Mouse (Mus musculus): ENCODE measurements around the gene Tspan4. TPM values are rescaled to one million over a fixed set of nuclear protein-coding genes. Genes with fewer than 3 reads are reported as not detected.
A peak's percentile ranks its signal among the peaks of the same experiment; 100 is the strongest.

The Tspan4 gene
- polyA plus RNA-seq, 1 experiment from 2014 or later = 86.2 TPM

GRCm38 (mm10) chr7:141455610-141456314 is 19.3 kb upstream of the Tspan4 start:
- ATAC-seq (ENCODE audit: low read depth) (peak; percentile 7; the same call in 1 of the 2 replicates), DNase-seq (ENCODE audit: low spot score) (no peak)
- 2% methylated on average over 22 of the region's 23 CpGs for WGBS
- Histone ChIP-seq H3K27ac (replicated peaks; ENCODE audit: low read depth, low read length) (peak overlapping the region; percentile 31; the same call in 1 of the 2 replicates), H3K4me1 (ENCODE audit: control insufficient read depth, insufficient read depth, low read length) (0 out of 2 replicates have a peak, but pooled peaks cover 4% of the 10 kb centered on the region), H3K9me3 (ENCODE audit: control insufficient read depth, low read length) (no peaks in the 10 kb centered on the region), H3K4me3 (ENCODE audit: low read depth, low read length) (peak overlapping the region; percentile 63), H3K36me3 (ENCODE audit: control insufficient read depth, insufficient read depth, low read length) (peaks cover 17% of the 10 kb centered on the region), H3K4me2 (ENCODE audit: low read depth, low read length) (peak overlapping the region; percentile 96), H3K9ac (ENCODE audit: low read depth, low read length) (peak overlapping the region; percentile 70), H3K27me3 (replicated peaks; ENCODE audit: control insufficient read depth, insufficient read depth, low read length) (peaks cover 15% of the 10 kb centered on the region)

DNA sequence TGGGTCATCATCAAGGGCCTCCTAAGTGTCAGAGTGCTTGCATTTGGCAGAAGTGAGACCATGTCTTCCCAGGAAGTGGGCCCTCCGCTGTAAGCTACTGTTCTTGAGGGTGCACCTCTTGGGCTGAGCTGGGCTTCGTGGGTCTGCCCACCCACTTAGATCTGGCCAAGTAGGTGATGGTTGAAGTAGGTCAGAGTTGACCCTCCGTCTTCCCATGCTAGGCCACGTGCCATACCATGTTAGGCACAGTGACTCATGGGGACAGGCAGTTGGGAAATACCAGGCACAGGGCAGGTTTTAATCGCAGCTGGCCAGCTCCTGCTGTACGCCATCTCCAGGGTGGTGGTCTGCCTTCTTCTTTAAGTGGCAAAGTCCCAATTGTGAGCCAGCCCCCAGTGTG is 18.3 kb upstream of the Tspan4 start:
- Histone ChIP-seq H3K36me3 (ENCODE audit: control insufficient read depth, insufficient read depth, low read length) (peaks cover 7% of the 10 kb centered on the region), H3K27me3 (replicated peaks; ENCODE audit: control insufficient read depth, insufficient read depth, low read length) (peaks cover 25% of the 10 kb centered on the region), H3K27ac (replicated peaks; ENCODE audit: low read depth, low read length) (no peak overlapping the region), H3K4me1 (ENCODE audit: control insufficient read depth, insufficient read depth, low read length) (0 out of 2 replicates have a peak, but pooled peaks cover 4% of the 10 kb centered on the region), H3K9ac (ENCODE audit: low read depth, low read length) (no peak overlapping the region), H3K4me3 (ENCODE audit: low read depth, low read length) (no peak overlapping the region), H3K4me2 (ENCODE audit: low read depth, low read length) (peak overlapping the region; percentile 96; the same call in 1 of the 2 replicates), H3K9me3 (ENCODE audit: control insufficient read depth, low read length) (no peaks in the 10 kb centered on the region)
- DNase-seq (ENCODE audit: low spot score) (no peak), ATAC-seq (ENCODE audit: low read depth) (no peak)
- 88% methylated on average over 6 of the region's 6 CpGs for WGBS

GRCm38 (mm10) chr7:141457236-141457635 is 17.8 kb upstream of the Tspan4 start:
- DNase-seq (ENCODE audit: low spot score) (no peak), ATAC-seq (ENCODE audit: low read depth) (no peak)
- Histone ChIP-seq H3K9ac (ENCODE audit: low read depth, low read length) (no peak overlapping the region), H3K27ac (replicated peaks; ENCODE audit: low read depth, low read length) (no peak overlapping the region), H3K36me3 (ENCODE audit: control insufficient read depth, insufficient read depth, low read length) (peaks cover 2% of the 10 kb centered on the region; the same call in 1 of the 2 replicates), H3K27me3 (replicated peaks; ENCODE audit: control insufficient read depth, insufficient read depth, low read length) (peaks cover 30% of the 10 kb centered on the region), H3K4me1 (ENCODE audit: control insufficient read depth, insufficient read depth, low read length) (0 out of 2 replicates have a peak, but pooled peaks cover 8% of the 10 kb centered on the region), H3K4me3 (ENCODE audit: low read depth, low read length) (no peak overlapping the region), H3K9me3 (ENCODE audit: control insufficient read depth, low read length) (no peaks in the 10 kb centered on the region), H3K4me2 (ENCODE audit: low read depth, low read length) (no peak overlapping the region)
- 89% methylated on average over 14 of the region's 14 CpGs for WGBS

- Histone ChIP-seq H3K27me3 (replicated peaks; ENCODE audit: control insufficient read depth, insufficient read depth, low read length) (peaks cover 38% of the 10 kb centered on the region), H3K36me3 (ENCODE audit: control insufficient read depth, insufficient read depth, low read length) (no peaks in the 10 kb centered on the region), H3K4me3 (ENCODE audit: low read depth, low read length) (no peak overlapping the region), H3K27ac (replicated peaks; ENCODE audit: low read depth, low read length) (no peak overlapping the region), H3K4me1 (ENCODE audit: control insufficient read depth, insufficient read depth, low read length) (0 out of 2 replicates have a peak, but pooled peaks cover 8% of the 10 kb centered on the region), H3K9me3 (ENCODE audit: control insufficient read depth, low read length) (no peaks in the 10 kb centered on the region), H3K4me2 (ENCODE audit: low read depth, low read length) (no peak overlapping the region), H3K9ac (ENCODE audit: low read depth, low read length) (no peak overlapping the region)
- ATAC-seq (ENCODE audit: low read depth) (no peak), DNase-seq (ENCODE audit: low spot score) (no peak)
- 77% methylated on average over 15 of the region's 15 CpGs for WGBS
Observed at GRCm38 (mm10) chr7:141457986-141458660, 16.9 kb upstream of the Tspan4 start.

- WGBS = 89% methylated on average over 11 of the region's 11 CpGs
Observed at GRCm38 (mm10) chr7:141458661-141459060, 16.4 kb upstream of the Tspan4 start.

GRCm38 (mm10) chr7:141459301-141459711 is 15.7 kb upstream of the Tspan4 start:
- Histone ChIP-seq H3K9me3 (ENCODE audit: control insufficient read depth, low read length) (no peaks in the 10 kb centered on the region), H3K36me3 (ENCODE audit: control insufficient read depth, insufficient read depth, low read length) (no peaks in the 10 kb centered on the region), H3K4me3 (ENCODE audit: low read depth, low read length) (no peak overlapping the region), H3K4me2 (ENCODE audit: low read depth, low read length) (no peak overlapping the region), H3K9ac (ENCODE audit: low read depth, low read length) (no peak overlapping the region), H3K4me1 (ENCODE audit: control insufficient read depth, insufficient read depth, low read length) (peaks cover 9% of the 10 kb centered on the region; the same call in 1 of the 2 replicates), H3K27me3 (replicated peaks; ENCODE audit: control insufficient read depth, insufficient read depth, low read length) (peaks cover 50% of the 10 kb centered on the region), H3K27ac (replicated peaks; ENCODE audit: low read depth, low read length) (no peak overlapping the region)
- 88% methylated on average over 17 of the region's 17 CpGs for WGBS
- DNase-seq (ENCODE audit: low spot score) (no peak), ATAC-seq (ENCODE audit: low read depth) (no peak)

More at GRCm38 (mm10) chr7:141458661-141459060, 16.4 kb upstream of the Tspan4 start:
- DNase-seq (ENCODE audit: low spot score) (no peak), ATAC-seq (ENCODE audit: low read depth) (no peak)
- no peak overlapping the region for H3K27ac ChIP-seq (replicated peaks; ENCODE audit: low read depth, low read length)
- no peak overlapping the region for H3K9ac ChIP-seq (ENCODE audit: low read depth, low read length)
- no peak overlapping the region for H3K4me2 ChIP-seq (ENCODE audit: low read depth, low read length)
- peaks cover 44% of the 10 kb centered on the region for H3K27me3 ChIP-seq (replicated peaks; ENCODE audit: control insufficient read depth, insufficient read depth, low read length)
- no peak overlapping the region for H3K4me3 ChIP-seq (ENCODE audit: low read depth, low read length)
- H3K36me3 ChIP-seq (ENCODE audit: control insufficient read depth, insufficient read depth, low read length) = no peaks in the 10 kb centered on the region
- H3K4me1 ChIP-seq (ENCODE audit: control insufficient read depth, insufficient read depth, low read length) = 0 out of 2 replicates have a peak, but pooled peaks cover 8% of the 10 kb centered on the region
- H3K9me3 ChIP-seq (ENCODE audit: control insufficient read depth, low read length) = no peaks in the 10 kb centered on the region

- WGBS = 64% methylated on average over 5 of the region's 5 CpGs
- peaks cover 16% of the 10 kb centered on the region for H3K4me1 ChIP-seq (ENCODE audit: control insufficient read depth, insufficient read depth, low read length)
- no peaks in the 10 kb centered on the region for H3K36me3 ChIP-seq (ENCODE audit: control insufficient read depth, insufficient read depth, low read length)
- peaks cover 57% of the 10 kb centered on the region for H3K27me3 ChIP-seq (replicated peaks; ENCODE audit: control insufficient read depth, insufficient read depth, low read length)
- no peak overlapping the region for H3K4me2 ChIP-seq (ENCODE audit: low read depth, low read length)
- ATAC-seq (ENCODE audit: low read depth) = no peak
- DNase-seq (ENCODE audit: low spot score) = no peak
- H3K4me3 ChIP-seq (ENCODE audit: low read depth, low read length) = no peak overlapping the region
- H3K27ac ChIP-seq (replicated peaks; ENCODE audit: low read depth, low read length) = no peak overlapping the region
- no peaks in the 10 kb centered on the region for H3K9me3 ChIP-seq (ENCODE audit: control insufficient read depth, low read length)
- H3K9ac ChIP-seq (ENCODE audit: low read depth, low read length) = no peak overlapping the region
Observed at GRCm38 (mm10) chr7:141460001-141460390, 15.0 kb upstream of the Tspan4 start.

DNA sequence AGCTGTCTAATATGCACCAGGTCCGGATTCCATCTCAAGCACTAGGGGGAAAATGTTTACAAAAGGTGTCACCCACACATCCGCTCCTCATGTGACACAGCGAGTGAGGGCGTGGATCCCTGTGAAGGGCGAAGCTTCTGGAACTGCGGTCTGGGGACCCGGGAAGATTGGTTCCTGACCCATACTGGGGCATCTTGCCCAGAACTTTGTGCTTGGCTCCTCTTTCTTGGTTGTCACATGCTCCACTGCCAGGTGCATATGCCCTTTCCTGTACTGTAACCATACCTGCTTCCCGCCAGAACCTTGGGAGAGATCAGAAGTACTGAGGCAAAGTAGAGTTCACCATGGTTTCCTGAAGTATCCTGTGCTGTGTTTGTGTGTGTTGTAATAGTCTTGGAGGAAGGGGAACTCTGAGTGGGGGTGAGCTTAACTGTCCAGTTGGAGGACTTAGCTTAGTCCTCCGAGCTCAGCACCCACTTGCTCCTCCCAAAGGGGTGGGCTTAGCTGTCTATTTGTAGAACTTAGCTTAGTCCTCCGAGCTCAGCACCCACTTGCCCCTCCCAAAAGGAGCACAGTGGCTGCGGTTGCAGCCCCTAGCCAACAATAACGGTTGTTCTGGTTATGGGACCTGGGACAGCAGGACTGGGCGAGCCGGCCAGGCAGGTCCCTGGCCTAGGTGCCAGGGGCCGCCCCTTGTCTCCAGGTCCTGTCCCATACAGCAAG is 14.5 kb upstream of the Tspan4 start, which contains the start of gene Cracr2b:
TSS of gene Cracr2b (plus strand) at position 704 of the 723 bp plus-strand sequence.
- peak within 1 kb of the TSS; percentile 70 for H3K4me2 ChIP-seq (ENCODE audit: low read depth, low read length)
- no peaks in the 10 kb centered on the region for H3K36me3 ChIP-seq (ENCODE audit: control insufficient read depth, insufficient read depth, low read length)
- peaks cover 21% of the 10 kb centered on the region for H3K4me1 ChIP-seq (ENCODE audit: control insufficient read depth, insufficient read depth, low read length)
- H3K9me3 ChIP-seq (ENCODE audit: control insufficient read depth, low read length) = no peaks in the 10 kb centered on the region
- ATAC-seq (ENCODE audit: low read depth) (no peak), DNase-seq (ENCODE audit: low spot score) (no peak)
- H3K27ac ChIP-seq (replicated peaks; ENCODE audit: low read depth, low read length) = no peak within 1 kb of the TSS
- H3K9ac ChIP-seq (ENCODE audit: low read depth, low read length) = peak within 1 kb of the TSS; percentile 54
- peaks cover 63% of the 10 kb centered on the region for H3K27me3 ChIP-seq (replicated peaks; ENCODE audit: control insufficient read depth, insufficient read depth, low read length)
- peak within 1 kb of the TSS; percentile 38 for H3K4me3 ChIP-seq (ENCODE audit: low read depth, low read length)
- WGBS = 73% methylated on average over 15 of the region's 15 CpGs
